Mouse (Mus musculus) cerebellum, postnatal 4 days (tissue): ENCODE results near the gene Zfhx3.

ENCODE experiments used
- DNase-seq, 2 experiments: peaks; one replicate each; pipeline ENCODE4 v3.0.0; 2022; ENCODE audit warnings: low spot score in 2 of 2, mixed read lengths in 1 of 2

Gene Zfhx3

GRCm38 (mm10) chr8:108089632-108090031 is 147.2 kb downstream of the Zfhx3 start:
- no peak for DNase-seq

- DNase-seq: no peak
These were observed 156.2 kb downstream of the Zfhx3 start for GRCm38 (mm10) chr8:108098598-108098997.

- DNase-seq: peak; percentile 58 to 72
These were observed 158.7 kb downstream of the Zfhx3 start for GRCm38 (mm10) chr8:108101131-108101530.

GRCm38 (mm10) chr8:108101978-108102865 is 159.8 kb downstream of the Zfhx3 start:
- no peak for DNase-seq

GRCm38 (mm10) chr8:108104471-108105098 is 162.1 kb downstream of the Zfhx3 start:
- no peak for DNase-seq

GRCm38 (mm10) chr8:108125053-108125452 is 182.6 kb downstream of the Zfhx3 start:
- DNase-seq: peak in 1 of 2 experiments; percentile 26

- no peak for DNase-seq
These were observed 183.0 kb downstream of the Zfhx3 start for GRCm38 (mm10) chr8:108125491-108125890.

GRCm38 (mm10) chr8:108146536-108146935 is 204.1 kb downstream of the Zfhx3 start:
- DNase-seq: no peak

- no peak for DNase-seq
These were observed 206.3 kb downstream of the Zfhx3 start for GRCm38 (mm10) chr8:108148599-108149249.

GRCm38 (mm10) chr8:108170804-108171203 is 228.4 kb downstream of the Zfhx3 start:
- no peak for DNase-seq

- no peak for DNase-seq
These were observed 240.9 kb downstream of the Zfhx3 start for GRCm38 (mm10) chr8:108183296-108183695.

GRCm38 (mm10) chr8:108183948-108184347 is 241.5 kb downstream of the Zfhx3 start:
- DNase-seq: no peak

GRCm38 (mm10) chr8:108186289-108186688 is 243.8 kb downstream of the Zfhx3 start:
- no peak for DNase-seq

- no peak for DNase-seq
These were observed 245.6 kb downstream of the Zfhx3 start for GRCm38 (mm10) chr8:108188044-108188443.

- no peak for DNase-seq
These were observed 252.1 kb downstream of the Zfhx3 start for GRCm38 (mm10) chr8:108194571-108194970.

GRCm38 (mm10) chr8:108215026-108215425 is 272.6 kb downstream of the Zfhx3 start:
- DNase-seq: no peak

- peak in 1 of 2 experiments; percentile 11 for DNase-seq
These were observed 275.9 kb downstream of the Zfhx3 start for GRCm38 (mm10) chr8:108218171-108218840.

GRCm38 (mm10) chr8:108220511-108220910 is 278.1 kb downstream of the Zfhx3 start:
- no peak for DNase-seq

GRCm38 (mm10) chr8:108222091-108222490 is 279.6 kb downstream of the Zfhx3 start:
- DNase-seq: no peak

GRCm38 (mm10) chr8:108232326-108232725 is 289.9 kb downstream of the Zfhx3 start:
- DNase-seq: no peak

GRCm38 (mm10) chr8:108234481-108234880 is 292.0 kb downstream of the Zfhx3 start:
- no peak for DNase-seq

- no peak for DNase-seq
These were observed 294.3 kb downstream of the Zfhx3 start for GRCm38 (mm10) chr8:108236715-108237114.
